Mouse (Mus musculus) spleen, adult 2 months (tissue): Measurements from ENCODE around the gene Gm20388.

Experiments used
- CTCF ChIP-seq: fragments of 200-500 bp; IDR thresholded peaks from 2 replicates; pipeline ENCODE4 v1.5.1; 2011; ENCODE audit warnings: mild to moderate bottlenecking, inconsistent platforms; ENCODE audit not compliant: insufficient read depth, insufficient read length, insufficient replicate concordance; ENCODE audit errors: extremely low read depth
- POLR2A ChIP-seq: fragments of 200-500 bp; IDR thresholded peaks from 2 replicates; pipeline ENCODE4 v1.6.1; 2011; ENCODE audit warnings: low read depth, low read length, inconsistent platforms

DNA sequence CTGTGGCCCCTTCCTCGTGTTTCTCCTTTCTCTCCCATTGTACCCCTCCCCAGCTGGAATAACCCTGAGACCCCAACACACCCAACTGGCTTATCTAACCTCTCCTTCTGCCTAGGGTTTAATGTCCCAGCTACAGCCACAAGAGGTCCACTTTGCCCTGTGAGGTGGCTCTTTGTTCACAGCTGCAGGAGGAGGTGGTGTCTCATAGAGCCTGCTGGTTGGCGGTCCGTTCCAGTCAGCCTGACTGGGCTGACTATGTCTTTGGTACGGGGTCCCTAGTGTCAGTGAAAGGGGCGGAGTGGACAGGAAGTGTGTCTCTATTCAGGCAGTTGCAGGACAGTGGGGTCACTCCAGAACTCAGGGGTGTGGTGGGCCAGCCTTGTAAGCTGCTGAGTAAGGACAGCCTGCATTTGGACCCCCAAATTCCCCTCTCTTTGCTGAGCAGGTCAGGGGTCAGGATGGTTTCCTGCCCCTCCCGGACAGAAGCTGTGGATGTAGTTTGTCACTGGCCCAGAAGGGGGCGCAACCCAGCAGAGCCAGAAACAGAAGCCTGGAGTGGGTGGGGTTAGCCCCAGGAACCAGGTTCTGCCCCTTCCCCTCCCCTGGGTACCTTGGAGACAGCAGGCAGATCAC, 453.6 kb downstream of the Gm20388 start:
- TF ChIP-seq POLR2A (no peak), CTCF (peak; percentile 48; the same call in 1 of the 2 replicates)
